Mouse (Mus musculus): ENCODE data around the gene Grsf1.

Gene Grsf1

DNA sequence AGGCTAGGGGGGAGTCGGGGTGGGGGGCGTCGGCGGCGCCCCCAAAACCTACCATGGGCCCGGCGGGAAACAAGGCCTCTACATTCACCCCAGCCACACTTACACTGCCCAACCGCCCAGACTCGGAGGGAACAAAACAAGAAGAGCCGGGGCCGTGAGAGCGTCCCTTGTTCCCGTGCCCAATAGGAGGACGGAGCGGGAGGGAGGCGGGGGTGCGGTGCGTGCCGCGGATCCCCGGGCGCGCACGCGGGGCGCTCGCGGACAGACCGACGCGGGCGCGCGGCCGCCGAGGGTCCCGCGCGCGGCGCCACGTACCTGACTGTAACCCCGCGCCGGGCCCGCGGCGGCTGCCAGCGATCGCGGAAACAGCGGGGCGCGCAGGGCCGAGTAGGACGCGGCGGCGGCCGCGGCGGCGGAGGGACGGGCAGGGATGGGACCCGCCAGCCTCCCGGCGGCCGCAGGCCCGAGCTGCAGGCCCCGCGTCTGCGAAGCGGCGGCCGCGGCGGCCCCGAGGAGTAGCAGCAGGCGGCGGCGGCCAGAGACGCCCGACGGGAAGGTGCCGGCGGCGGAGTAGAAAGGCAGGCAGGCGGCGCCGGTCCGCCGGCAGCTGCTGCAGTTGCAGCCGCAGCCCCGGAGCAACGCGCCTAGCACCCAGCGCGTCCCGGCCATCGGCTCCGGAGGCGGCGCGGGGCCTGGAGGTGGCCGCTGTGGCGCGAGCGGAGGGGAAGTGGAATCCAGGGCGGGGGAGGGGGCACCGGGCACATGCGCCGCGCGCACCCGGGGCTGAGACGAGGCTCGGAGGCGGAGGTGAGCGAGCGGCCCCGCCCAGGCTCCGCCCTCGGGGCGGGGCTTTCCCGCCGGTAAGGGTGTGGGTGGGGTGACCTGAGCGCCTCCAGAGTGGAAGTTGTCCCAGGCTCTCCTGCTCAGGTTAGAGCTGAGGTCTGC, at the start of gene Grsf1:
Grsf1 (minus strand) TSS at position 729 of the 945 bp plus-strand sequence.
- DNase-seq (ENCODE audit: low read depth, low spot score): peak; percentile 82

GRCm38 (mm10) chr5:88724030-88724429, 48.1 kb upstream of the Grsf1 start:
- DNase-seq (ENCODE audit: low read depth, low spot score): no peak

- no peak for DNase-seq (ENCODE audit: low read depth, low spot score)
These were observed 46.2 kb upstream of the Grsf1 start for GRCm38 (mm10) chr5:88722213-88722600.

DNA sequence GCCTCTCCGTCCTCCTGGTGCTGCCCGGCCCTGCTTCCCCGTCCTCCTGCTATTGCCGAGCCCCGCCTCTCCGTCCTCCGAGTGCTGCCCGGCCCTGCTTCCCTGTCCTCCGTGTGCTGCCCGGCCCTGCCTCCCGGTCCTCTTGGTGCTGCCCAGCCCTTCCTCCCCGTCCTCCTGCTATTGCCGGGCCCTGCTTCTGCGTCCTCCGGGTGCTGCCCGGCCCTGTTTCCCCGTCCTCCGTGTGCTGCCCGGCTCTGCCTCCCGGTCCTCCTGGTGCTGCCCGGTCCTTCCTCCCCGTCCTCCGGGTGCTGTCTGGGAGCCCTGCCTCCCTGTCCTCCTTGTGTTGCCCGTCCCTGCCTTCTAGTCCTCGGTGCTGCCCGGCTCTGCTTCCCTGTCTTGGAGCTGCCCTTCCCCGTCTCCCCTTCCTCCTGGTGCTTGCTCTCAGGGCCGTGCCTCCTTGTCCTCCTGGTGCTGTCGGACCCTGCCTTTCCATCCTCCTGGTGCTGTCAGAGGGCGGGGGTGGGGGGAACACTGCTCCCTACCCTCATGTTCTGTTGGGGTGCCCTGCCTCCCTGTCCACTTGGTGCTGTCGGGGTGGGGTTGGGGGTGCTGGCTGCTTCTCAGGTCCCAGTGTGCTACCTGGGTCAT, 45.7 kb upstream of the Grsf1 start:
- no peak for DNase-seq (ENCODE audit: low read depth, low spot score)

DNA sequence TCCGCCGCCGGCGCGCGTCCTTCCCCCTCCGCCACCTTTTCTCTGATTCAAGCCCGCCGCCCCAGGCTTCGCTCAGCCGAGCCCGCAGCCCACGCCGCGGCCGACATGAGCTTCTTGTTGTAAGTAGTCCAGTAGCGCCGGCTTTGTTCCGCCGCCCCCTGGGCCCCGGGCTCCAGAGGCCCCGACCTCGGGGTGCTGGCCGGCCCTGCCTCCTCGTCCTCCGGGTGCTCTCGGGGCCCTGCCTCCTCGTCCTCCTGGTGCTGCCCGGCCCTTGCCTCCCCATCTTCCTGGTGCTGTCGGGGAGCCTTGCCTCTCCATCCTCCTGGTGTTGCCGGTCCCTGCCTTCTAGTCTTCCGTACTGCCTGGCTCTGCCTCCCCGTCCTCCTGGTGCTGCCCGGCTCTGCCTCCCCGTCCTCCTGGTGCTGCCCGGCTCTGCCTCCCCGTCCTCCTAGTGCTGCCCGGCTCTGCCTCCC, 45.1 kb upstream of the Grsf1 start:
- no peak for DNase-seq (ENCODE audit: low read depth, low spot score)

DNA sequence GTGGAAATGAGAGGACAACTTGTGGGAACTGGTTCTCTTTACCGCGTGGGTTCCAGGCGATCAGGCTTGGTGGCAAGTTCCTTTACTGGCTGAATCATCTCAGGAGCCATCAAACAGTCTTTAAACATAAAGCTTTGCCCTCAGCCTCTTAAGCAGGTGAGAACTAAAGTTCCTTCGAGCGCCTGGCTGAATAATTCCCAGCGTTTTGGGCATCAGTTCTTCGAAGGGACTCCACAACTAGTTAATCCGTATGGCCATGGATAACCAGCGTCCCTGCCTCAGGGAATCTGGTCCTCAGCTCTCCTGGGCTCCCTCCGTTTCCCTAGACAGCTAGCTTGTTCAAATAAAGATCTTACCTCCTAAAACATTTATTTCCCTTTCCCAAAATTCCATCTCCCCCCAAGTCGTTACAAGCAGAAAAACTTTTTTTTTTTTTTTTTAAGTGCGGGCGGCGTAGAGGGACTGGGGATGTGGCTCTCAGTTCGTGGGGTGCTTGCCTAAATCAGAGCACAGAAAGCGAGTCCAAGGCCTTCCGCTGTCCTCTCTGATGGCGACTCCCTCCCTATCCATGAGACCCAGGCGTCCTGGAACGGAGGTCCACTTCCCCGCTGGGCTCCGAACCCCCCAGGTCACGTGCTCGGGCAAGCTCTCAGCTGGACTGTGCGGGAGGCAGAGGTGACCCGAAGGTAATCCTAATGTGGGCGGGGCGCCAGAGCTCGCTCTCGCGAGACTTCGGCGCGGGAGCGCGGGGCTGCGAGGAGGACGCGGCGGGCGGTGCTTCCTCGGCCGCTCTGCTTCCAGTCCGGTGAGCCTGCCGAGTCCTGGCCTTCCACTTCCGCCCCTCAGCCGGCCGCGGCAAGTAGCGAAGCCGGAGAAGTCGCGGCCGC, 44.4 kb upstream of the Grsf1 start, which contains the start of gene Mob1b:
Mob1b (plus strand) TSS at position 740 of the 887 bp plus-strand sequence.
- DNase-seq (ENCODE audit: low read depth, low spot score): peak; percentile 95

- no peak for DNase-seq (ENCODE audit: low read depth, low spot score)
These were observed 41.0 kb upstream of the Grsf1 start for GRCm38 (mm10) chr5:88716983-88717382.

- DNase-seq (ENCODE audit: low read depth, low spot score): no peak
These were observed 36.4 kb upstream of the Grsf1 start for GRCm38 (mm10) chr5:88712328-88712727.

DNA sequence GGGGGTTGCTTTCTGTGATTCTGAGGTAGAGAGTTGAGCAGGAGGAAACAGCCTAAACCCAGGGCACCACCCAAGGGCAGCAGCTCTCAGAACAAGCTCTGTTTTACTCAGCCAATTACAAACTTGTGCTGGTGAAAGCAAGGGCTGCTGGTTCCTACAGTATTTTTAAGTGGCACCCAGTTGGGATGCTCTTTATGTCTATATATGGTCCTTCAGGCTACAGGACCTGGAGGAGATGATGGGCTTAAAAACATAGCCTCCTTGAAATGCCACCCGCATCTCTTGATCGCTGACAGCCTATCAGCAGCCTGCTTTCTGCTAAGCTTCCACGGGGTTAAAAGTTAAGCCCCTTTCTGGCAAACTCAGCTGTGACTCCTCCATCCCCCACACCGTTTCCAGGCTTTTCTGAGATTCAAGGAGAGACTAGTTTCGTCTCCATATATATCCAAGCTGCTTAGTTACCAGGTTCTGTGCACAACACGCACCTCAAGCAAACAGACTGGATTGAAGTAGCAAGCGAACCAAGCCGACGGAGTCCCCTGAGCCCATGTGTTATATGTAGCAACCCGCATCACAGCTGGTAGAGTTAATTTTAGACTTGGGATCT, 35.8 kb upstream of the Grsf1 start:
- no peak for DNase-seq (ENCODE audit: low read depth, low spot score)

DNA sequence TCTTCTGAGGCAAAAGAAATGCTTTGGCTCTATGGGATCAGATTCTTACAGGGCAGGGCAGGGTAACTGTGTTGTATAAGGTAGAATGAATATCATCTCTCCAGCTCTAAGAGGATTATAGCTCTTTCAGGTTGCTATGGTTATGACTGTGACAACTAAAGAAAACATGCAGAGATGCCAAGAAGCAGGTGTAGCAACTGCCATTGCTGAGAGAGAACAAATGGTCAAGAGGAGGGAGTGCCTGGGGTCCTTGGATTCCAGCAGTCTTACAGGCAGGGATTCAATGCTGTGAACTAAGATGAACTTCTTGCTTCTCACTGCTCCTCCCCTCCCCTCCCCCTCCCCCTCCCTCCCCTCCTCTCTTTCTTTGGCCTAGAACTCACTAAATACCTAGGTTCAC, 35.2 kb upstream of the Grsf1 start:
- no peak for DNase-seq (ENCODE audit: low read depth, low spot score)

- no peak for DNase-seq (ENCODE audit: low read depth, low spot score)
These were observed 27.6 kb upstream of the Grsf1 start for GRCm38 (mm10) chr5:88703551-88703950.

DNA sequence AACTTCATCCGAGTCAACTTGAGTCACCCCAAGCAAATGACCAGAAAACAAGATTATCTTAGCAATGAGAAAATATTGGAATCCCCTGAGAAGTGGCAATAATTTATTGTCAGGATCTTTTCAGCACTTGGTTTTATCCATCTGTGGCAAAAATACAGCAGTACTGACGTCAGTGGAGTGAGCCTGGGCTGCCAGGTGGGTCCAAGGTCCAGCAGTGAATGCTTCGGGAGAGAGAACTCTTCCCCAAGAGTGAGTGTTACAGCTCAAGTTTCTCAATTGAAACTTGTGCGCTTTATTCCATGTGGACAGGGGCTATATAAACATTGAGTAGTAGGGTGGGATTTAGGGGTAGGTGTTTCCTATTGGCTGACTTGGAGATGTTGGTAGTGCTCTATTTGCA, 26.1 kb upstream of the Grsf1 start:
- DNase-seq (ENCODE audit: low read depth, low spot score): no peak

DNA sequence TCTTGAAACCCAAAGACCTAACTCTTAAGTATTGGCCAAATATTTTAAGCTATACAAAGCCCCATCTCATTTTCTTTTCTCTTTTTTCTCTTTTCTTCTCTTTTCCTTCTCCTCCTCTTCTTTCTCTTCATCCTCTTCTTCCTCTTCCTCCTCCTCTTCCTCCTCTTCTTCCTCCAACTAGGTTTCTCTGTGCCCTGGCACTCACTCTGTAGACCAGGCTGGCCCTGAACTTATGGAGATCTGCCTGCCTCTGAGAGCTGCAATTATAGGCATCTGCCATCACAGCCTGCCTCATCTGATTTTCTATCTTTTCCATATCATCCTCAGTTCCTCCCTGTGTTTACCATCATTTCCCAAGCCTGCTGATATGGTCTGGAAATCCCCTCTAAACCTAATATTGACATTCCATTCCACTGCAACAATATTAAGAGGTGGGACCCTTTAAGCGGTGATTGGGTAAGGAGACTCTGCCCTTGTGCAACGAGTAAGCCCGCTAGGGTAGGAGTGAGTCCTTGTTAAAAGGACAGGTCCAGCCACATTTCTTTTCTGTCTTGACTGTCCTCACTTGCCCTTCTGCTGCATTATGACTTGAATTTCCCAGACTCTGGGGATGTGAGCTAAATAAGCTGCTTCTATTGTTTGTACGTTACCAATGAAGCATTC, 23.4 kb upstream of the Grsf1 start:
- DNase-seq (ENCODE audit: low read depth, low spot score): no peak

DNA sequence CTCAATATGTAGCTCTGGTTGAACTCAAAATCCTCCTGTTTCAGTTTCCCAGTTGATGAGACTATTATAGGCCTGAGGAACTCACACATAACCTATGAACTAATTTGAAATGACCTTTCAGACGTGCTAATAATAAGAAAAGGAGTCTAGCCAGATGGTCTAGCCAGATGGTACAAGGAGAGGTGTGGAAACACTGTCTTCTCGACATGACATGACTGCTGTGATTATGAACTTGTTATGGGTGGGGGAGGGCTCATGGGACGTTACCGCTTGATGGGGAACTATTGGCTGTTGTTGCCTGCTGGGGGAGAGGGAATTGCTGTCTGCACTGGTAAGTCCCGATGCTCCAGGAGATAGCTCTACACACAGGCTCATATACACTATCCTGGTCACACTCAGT, 21.3 kb upstream of the Grsf1 start:
- no peak for DNase-seq (ENCODE audit: low read depth, low spot score)

DNA sequence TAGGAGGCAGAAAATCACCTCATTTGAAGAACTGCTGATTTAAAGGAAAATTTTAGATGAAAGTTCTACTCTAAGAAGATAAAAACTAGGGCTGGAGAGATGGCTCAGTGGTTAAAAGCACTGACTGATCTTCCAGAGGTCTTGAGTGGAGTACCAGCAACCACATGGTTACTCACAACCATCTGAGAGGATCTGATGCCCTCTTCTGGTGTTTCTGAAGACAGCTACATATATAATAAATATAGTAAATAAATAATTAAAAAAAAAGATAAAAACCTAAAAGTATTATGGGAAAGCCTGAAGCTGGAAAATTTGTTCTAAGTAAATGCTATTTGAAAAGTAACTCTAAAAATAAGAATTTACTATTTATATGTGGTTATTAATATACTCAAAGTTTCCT, 17.1 kb upstream of the Grsf1 start:
- no peak for DNase-seq (ENCODE audit: low read depth, low spot score)

- no peak for DNase-seq (ENCODE audit: low read depth, low spot score)
These were observed 16.6 kb upstream of the Grsf1 start for GRCm38 (mm10) chr5:88692586-88692985.

DNA sequence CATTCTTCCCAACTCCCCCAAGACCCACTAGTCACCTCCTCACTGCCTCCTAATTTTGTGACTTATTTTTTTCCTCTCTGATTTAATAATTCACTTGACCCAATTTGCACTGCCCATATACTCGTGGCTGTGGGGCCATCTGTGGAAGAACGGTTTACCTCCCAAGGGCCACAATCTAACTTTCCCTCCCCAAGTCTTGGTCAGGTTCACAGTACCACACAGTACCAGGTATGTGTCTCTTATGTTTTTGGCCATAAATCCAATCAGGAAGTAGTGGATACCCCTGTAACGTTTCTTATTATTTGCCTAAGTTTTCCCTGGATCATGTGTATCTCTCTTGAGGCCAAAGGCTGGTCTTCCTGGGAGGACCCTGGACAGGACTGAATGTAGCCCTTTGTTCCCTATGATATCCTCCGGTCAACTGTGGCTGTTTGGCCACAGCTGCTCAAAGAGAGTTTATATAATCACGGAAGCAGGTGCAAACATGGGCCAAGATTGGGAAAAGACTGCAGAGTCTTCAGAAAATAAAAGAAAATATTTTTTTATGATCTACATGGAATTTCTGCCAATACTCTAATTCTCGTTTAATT, 15.6 kb upstream of the Grsf1 start:
- DNase-seq (ENCODE audit: low read depth, low spot score): no peak

DNA sequence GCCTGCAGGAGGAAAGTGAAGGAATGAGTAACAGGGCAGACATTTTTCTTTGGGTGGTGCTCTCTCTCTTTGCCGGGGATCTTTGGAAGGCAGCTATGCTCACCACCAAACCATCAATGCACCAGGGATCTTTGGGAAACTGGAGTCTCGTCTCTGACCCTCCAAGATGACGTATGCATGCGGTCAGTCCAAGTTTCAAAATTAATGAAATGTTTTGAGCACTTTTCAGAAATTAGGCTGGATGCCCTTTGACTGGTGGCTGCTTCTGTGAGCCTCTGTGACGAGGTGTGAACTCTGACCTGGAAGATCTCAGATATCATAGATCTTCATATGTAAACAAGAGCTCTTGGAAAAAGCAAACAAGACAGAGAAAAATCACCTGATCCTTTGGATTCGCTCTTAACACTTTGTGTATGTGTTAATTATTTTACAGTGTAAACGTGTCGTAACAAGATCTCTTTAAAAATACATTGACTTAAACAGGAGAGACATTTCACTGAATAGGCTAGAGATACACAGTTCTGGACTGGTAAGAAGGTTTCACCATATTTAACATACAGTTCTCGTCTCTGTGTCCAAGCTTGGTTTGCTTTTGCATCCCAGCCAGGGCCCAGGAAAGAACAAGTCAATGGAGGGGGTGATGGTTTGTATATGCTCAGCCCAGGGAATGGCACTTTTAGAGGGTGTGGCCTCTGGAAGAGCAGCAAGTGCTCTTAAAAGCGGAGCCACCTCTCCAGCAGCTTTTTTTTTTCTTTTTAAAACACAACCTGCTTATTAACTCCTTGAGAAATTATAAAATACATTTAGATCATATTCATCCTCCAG, 14.9 kb upstream of the Grsf1 start:
- DNase-seq (ENCODE audit: low read depth, low spot score): no peak

GRCm38 (mm10) chr5:88689279-88689938, 13.4 kb upstream of the Grsf1 start:
- DNase-seq (ENCODE audit: low read depth, low spot score): peak; percentile 32

Data from retina, postnatal 7 days (tissue).